Mouse (Mus musculus): ENCODE data around the gene Lrcol1.

The Lrcol1 gene

DNA sequence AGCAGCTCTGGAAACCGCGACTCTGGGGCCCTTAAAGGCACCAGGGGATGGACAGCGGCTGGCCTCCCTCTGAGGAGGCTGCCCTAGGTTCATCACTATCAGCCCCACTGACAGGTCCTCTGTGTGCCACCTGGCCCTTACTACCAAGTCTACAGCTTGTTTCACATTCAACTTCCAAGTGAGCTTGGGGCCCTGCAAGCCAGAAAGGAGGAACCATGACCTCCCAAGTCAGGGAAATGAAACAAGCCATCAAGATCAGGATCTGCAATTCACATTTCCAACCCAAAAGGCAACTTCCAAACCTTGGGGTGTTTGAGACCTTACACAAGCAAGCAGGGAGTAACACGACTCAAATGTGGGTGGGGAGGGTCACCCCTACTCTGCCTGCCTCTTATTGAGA lies 40.7 kb downstream of the Lrcol1 start:
- in situ Hi-C loops (cut with MboI, MseI): no loop called here

DNA sequence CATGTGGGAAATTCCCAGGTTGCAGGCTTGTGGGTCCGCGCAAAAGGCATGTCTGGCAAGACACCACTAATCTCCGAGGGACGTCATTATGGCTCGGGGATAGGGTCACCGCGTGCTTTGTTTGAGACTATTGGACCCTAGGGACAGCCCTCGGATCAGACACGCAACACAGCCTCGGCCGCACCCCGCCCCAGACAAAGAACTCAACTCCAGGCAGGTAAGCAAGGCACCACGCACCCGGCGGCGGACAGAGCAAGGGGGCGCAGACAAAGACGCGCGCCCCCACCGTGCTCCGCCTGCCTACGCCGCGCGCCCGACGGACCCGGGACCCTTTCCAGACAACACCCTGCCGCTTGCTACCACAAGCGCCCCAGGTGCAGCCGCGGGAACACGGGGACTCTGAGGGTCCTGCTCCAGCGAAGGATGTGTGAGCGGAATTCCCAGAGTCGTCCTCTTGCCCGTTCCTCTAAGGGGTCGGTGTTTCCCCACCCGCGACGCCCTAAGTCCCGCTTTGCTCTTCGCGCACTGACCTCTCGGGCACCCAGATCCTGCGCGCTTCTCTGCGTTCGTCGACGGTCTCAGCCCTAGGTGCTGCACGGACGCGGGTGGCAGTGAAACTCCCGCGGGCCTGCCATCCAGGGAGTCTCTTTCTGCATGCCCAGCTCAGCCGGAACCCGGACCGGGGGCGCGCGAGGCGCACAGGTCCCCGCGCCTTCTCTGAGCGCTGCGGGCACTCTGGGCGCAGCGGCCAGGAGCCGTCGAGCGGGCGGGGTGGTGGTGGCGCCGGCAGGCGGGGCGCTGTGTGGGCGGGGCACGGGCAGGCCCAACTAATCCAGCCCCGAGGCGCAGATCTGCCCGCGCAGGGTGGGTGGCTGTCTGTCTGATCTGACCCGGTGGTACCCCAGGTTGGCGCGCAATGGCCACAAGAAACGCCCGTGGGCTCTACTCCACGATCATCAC lies 42.1 kb downstream of the Lrcol1 start:
- in situ Hi-C loops (cut with MboI, MseI): no loop called here

DNA sequence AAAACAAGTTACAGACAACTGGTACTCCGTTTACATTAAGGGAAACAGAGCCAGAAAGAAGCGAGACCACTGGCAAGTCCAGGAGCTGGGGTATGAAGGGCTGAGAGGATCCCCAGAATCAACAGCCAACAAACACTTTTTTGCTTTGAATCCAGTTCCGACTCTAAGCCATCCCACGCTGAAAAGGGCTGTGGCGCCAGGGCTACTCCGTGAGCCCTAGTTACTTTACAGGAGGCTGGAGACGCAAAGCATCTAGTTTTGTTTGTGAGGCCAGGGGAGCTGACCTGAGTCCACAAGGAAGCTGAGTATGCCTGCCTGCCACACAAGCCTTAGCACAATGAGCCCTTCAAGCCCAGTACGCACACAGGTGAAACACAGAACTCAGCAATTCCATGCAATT lies 42.8 kb downstream of the Lrcol1 start:
- in situ Hi-C loops (cut with MboI, MseI): no loop called here

DNA sequence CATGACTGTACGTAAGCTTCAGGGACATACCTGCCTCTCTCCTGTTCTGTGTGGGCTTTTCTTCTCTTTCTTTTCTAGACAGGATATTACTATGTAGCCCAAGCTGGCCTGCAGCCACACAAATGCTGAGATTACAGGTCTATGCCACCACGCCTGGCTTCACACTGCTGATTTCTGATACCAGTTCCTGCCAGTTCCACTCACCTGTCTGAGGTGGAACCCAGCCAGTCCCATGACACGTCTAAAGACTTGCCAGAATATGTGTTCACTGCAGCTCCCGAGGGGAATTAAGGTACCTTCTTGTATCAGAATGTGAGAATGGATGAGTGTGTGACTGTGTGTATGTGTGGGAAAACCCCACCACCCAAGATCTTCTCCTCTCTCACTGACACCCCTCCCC lies 46.1 kb downstream of the Lrcol1 start:
- in situ Hi-C loops (cut with MboI, MseI): no loop called here

DNA sequence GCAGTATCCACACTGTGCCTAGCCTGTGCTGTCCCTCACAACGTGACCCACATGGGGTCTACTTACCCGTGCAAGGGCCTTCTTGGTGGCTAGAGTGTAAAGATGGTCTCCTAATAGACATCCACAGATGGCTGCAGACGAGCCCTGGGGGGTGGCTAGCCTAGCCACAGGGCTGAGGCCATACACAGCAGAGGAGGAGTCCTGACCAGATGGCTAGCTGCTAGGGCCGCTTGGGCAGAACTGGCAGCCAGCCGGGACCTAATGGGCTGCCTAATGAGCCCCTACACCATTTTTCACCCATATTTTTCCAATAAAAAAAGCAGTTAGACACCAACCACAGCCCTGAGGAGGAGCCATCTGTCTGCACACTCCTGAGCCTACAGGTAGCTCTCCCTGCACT lies 48.2 kb downstream of the Lrcol1 start:
- in situ Hi-C loops (cut with MboI, MseI): no loop called here

DNA sequence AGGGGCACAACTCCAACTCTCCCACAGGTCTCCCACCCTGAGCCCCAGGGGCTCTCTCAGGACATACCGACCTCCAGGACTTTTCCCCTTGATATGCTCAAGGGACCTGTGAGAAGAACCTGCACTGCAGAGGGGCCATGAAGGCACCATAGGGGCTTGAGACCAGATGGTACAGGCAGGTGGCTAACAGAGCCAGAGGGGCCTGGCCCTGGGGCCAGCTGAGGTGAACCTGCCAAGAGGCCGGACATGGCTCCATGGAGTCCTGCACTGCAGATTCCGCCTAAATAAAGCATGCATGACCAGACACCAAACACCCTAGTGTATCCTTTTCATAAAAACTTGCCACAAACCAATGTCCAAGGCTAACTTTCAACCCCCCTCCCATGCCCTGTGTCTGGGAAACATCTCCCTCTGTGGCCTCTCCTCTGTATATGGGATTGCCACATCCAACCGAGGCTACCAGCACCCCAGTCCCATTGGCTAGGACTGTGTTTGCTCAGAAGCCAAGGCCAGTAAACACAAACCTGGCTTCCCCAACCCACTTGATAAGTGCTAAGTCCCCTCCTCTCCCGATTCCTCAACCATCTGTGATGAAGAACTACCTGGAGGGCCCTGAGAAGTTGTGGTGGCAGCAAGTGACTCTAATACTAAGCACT lies 50.6 kb downstream of the Lrcol1 start:
- in situ Hi-C loops (cut with MboI, MseI): loop anchor here in 1 of 2 experiments (5.0 kb wide), 1 partner anchor 473 kb away; the partner anchor contains the start of gene Gm15446

DNA sequence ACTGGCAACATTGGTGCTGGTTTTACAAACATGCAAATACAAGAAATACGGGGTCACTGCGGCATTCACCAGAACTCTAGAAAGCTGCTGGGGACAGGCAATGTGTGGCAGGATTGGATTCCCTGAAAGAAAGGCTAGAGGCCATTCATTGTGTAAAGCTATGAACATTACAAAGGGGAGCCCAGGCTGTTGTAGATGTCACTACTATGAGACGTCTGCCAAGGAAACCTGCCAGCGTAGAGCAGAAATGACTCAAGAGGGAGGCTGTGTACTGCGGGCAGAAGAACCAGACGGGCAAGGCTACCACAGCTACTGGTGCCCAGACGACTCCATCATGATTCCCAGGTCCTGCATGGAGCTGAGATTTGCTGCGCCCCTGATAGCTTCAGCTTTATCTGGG lies 56.6 kb downstream of the Lrcol1 start:
- in situ Hi-C loops (cut with MboI, MseI): no loop called here

DNA sequence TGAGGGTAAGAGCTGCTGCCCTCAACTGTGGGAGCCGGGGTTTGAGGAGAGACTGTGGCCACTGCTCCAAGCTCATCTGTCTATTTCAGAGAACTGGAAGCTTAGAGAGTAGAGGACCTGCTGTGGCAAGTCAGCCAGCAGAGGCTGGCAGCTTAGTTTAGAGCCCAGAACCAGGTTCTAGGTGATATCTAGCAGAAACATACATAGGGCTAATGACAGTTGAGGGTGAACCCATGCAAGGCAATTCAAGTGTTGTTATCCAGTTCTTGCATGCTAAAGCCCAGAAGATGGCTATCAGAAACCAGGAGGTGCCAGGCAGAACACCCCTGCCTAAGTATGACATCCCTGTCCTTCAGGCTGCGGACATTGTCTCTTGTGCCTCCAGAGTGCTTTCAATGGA lies 58.0 kb downstream of the Lrcol1 start:
- in situ Hi-C loops (cut with MboI, MseI): no loop called here

DNA sequence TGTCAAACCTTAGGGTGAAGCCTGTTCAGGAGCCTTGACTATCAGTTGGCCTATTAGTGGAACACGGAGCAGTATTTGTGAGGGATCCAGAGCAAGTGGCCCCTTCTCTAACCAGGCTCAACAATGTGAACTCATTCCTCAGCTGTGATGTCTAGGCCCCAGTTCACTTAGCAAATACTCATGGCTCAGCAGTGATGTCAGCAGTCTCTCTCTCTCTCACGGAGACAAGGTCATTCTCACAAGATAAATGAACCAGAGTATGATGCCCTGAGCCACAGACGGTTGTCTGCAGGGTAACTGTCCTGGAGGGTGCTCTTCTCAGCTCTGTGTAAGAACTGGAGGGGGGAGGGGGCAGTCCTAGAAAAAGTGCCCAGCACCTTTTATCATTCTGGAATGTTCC lies 59.4 kb downstream of the Lrcol1 start:
- in situ Hi-C loops (cut with MboI, MseI): no loop called here
